Mouse (Mus musculus): ENCODE measurements around the gene Ctsz. TPM values are rescaled to one million over a fixed set of nuclear protein-coding genes. Genes with fewer than 3 reads are reported as not detected.

The Ctsz gene
- total and polyA plus RNA-seq, 3 experiments: 93.7 to 118 TPM; not detected in 1

DNA sequence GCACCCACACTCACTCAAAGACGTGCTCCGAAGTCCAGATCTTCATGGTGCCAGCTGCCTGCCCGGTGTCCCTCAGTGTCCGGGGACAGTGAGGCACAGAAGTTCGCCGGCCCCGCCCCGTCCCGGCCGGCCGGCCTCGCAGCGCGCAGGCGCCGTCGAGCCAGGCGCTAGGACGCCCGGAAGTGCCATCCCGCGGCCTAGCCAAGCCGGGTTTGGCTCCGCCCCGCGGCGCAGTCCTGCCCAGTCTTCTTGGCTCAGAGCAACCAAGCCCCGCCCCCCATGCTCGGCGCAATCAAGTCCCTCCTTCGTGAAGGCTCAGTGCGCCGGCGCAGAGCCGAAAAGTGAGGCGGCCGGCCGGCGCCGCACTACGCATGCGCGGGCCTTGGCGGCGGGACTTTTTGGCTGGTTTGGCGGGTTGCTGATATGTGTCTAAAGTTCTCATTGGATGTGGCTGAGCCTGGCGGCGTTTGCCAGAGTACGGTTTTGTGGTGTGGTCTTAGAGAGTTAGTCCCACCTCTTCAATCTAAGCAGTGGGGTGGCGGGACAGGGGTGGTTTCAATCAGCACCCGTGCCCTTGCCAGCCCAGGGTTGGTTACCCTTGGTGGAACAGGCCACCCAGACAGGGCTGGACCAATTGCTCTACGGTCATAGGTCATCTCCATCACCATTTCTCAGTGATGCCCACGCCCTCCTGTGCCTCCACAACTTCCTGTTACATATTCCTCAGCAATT, 34.1 kb upstream of the Ctsz start, which contains the start of gene Prelid3b:
Gene Prelid3b, minus strand, starts transcription at position 264 of the 732 bp plus-strand sequence.
- Histone ChIP-seq H3K9ac (ENCODE audit: control insufficient read depth, low read depth, low read length, poor library complexity, severe bottlenecking) (peak within 1 kb of the TSS; percentile 97), H3K27me3 (ENCODE audit: control insufficient read depth in 1 of 2, insufficient read depth in 2 of 2, low read length in 2 of 2) (no peaks in the 10 kb centered on the region), H3K9me3 (replicated peaks; ENCODE audit: insufficient read depth, low read length) (no peaks in the 10 kb centered on the region), H3K4me1 (ENCODE audit: control insufficient read depth in 1 of 2, insufficient read depth in 2 of 2, low read length in 2 of 2) (peaks cover 12 to 34% of the 10 kb centered on the region in 2 experiments), H3K27ac (ENCODE audit: control insufficient read depth, low read depth, low read length) (peak within 1 kb of the TSS; percentile 85), H3K4me3 (ENCODE audit: control insufficient read depth in 1 of 2, insufficient read depth in 1 of 2, low read depth in 2 of 2, low read length in 2 of 2) (peak within 1 kb of the TSS; percentile 66 to 87), H3K36me3 (ENCODE audit: control insufficient read depth in 1 of 2, insufficient read depth in 2 of 2, low read length in 2 of 2) (peaks cover 0 to 36% of the 10 kb centered on the region in 2 experiments; a peak in 2 of 4 replicates), H3K79me2 (ENCODE audit: control insufficient read depth, insufficient read depth, low read length, poor library complexity) (peaks cover 38% of the 10 kb centered on the region)
- peak; percentile 100 for DNase-seq (ENCODE audit: low read depth, low spot score)
- no peak for TF ChIP-seq MAZ (IDR thresholded peaks at IDR 0.05; ENCODE audit: low read depth, low read length)
- peak in 1 of 2 experiments; percentile 85; a peak in 2 of 4 replicates for TF ChIP-seq POLR2A (IDR thresholded peaks at IDR 0.05; ENCODE audit: control insufficient read depth in 1 of 2, insufficient read depth in 1 of 2, low read depth in 1 of 2, low read length in 2 of 2, poor library complexity in 1 of 2)
- 0 out of 2 replicates have a peak, but pooled peaks have one; percentile 52 for TF ChIP-seq MAX (IDR thresholded peaks at IDR 0.05; ENCODE audit: low read length)
- no peak for TF ChIP-seq MEF2A (IDR thresholded peaks at IDR 0.05; ENCODE audit: extremely low read depth, insufficient replicate concordance, low read depth, low read length, poor library complexity, severe bottlenecking)
- peak; percentile 98 for TF ChIP-seq E2F4 (IDR thresholded peaks at IDR 0.05; ENCODE audit: borderline replicate concordance, low read depth, low read length)
- TF ChIP-seq RAD21 (IDR thresholded peaks at IDR 0.05; ENCODE audit: low read depth, low read length): no peak
- TF ChIP-seq KAT2A (conservative IDR thresholded peaks at IDR 0.05; ENCODE audit: low read depth, low read length): peak; percentile 41; the same call in 1 of the 2 replicates
- peak; percentile 71 for TF ChIP-seq HCFC1 (IDR thresholded peaks at IDR 0.05; ENCODE audit: low read depth, low read length)
- TF ChIP-seq ETS1 (IDR thresholded peaks at IDR 0.05; ENCODE audit: low read depth, low read length): no peak
- TF ChIP-seq RCOR1 (IDR thresholded peaks at IDR 0.05; ENCODE audit: low read depth, low read length): no peak
- peak; percentile 75 for TF ChIP-seq NELFE (IDR thresholded peaks at IDR 0.05; ENCODE audit: low read depth, low read length)
- TF ChIP-seq ELF1 (IDR thresholded peaks at IDR 0.05; ENCODE audit: low read depth, low read length): peak; percentile 95
- peak; percentile 35 for TF ChIP-seq SIN3A (IDR thresholded peaks at IDR 0.05; ENCODE audit: low read length)
- peak; percentile 62; the same call in 1 of the 2 replicates for TF ChIP-seq ZMIZ1 (IDR thresholded peaks at IDR 0.05; ENCODE audit: low read depth, low read length)
- no peak for TF ChIP-seq BHLHE40 (IDR thresholded peaks at IDR 0.05; ENCODE audit: borderline replicate concordance, low read depth, low read length)
- peak; percentile 42 for TF ChIP-seq TCF12 (IDR thresholded peaks at IDR 0.05; ENCODE audit: low read depth, low read length)
- TF ChIP-seq MAFK (IDR thresholded peaks at IDR 0.05; ENCODE audit: borderline replicate concordance, low read depth, low read length): no peak
- no peak for TF ChIP-seq MYB (IDR thresholded peaks at IDR 0.05; ENCODE audit: low read depth, low read length)
- peak; percentile 47; the same call in 1 of the 2 replicates for TF ChIP-seq POLR2AphosphoS2 (IDR thresholded peaks at IDR 0.05; ENCODE audit: low read length)
- no peak for TF ChIP-seq UBTF (IDR thresholded peaks at IDR 0.05; ENCODE audit: borderline replicate concordance, insufficient read depth, low read depth, low read length)
- TF ChIP-seq TBP (IDR thresholded peaks at IDR 0.05; ENCODE audit: low read depth, low read length): peak; percentile 61; the same call in 1 of the 2 replicates
- TF ChIP-seq GABPA (IDR thresholded peaks at IDR 0.05; ENCODE audit: low read depth, low read length): no peak
- peak; percentile 100 for TF ChIP-seq NRF1 (IDR thresholded peaks at IDR 0.05; ENCODE audit: insufficient read depth, low read depth, low read length, poor library complexity, severe bottlenecking)

All from MEL (cell line).